Mouse (Mus musculus) bone marrow macrophage, adult 2 months (primary cell): Measurements from ENCODE around the gene Kin.

Experiments used
- CTCF ChIP-seq: IDR thresholded peaks from 2 replicates; pipeline ENCODE4 v1.5.1; 2012; ENCODE audit warnings: low read depth, mild to moderate bottlenecking, low read length, moderate library complexity
- POLR2A ChIP-seq: IDR thresholded peaks from 2 replicates; pipeline ENCODE4 v1.6.1; 2012; ENCODE audit warnings: mild to moderate bottlenecking, low read depth, low read length, borderline replicate concordance

DNA sequence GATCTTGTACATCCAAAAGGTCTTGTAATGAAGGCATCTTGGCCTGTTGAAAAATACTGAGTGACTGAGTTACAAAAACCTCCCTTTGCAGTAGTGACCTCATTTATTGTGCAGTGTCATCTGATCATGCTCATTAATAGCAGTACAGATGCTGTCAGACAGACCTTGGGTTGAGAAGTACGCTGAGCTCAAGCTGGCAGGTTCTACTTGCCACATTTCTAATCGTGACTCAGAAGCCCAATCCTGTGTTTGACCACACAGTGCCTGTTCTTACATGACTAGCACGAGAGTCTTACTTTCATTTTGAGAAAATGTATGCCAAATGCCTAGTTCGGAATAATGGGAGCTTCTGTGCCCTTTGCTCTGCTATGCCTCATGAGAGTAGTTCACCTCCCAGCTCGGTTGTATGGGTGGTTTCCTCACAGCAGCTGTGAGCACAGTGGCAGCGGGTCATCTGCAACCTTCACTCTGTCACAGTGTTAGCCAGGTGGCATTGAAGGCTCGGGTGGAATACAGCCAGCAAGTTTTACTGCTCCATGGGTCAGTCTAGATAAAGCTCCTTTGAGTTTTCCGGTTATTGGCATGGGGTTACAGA is 7.0 kb downstream of the Kin start:
- TF ChIP-seq POLR2A, result no peak
- TF ChIP-seq CTCF, result no peak
